Mouse (Mus musculus): ENCODE measurements around the gene Ugcg. TPM values are rescaled to one million over a fixed set of nuclear protein-coding genes. Genes with fewer than 3 reads are reported as not detected.

The Ugcg gene
- 203 TPM for polyA plus RNA-seq (2014; fragmentation: Illumina TruSeq; extraction: RNeasy Lipid Tissue Mini Kit (QIAGEN cat#74804); ENCODE audit: low replicate concordance)

GRCm38 (mm10) chr4:59188802-59189545 lies at the start of gene Ugcg:
Gene Ugcg (plus strand): TSS chr4:59189257.

Other genes starting within 250 kb of the Ugcg start
- 0.19 TPM for gene Zkscan16, start 245.6 kb upstream of the Ugcg start, polyA plus RNA-seq (2014; fragmentation: Illumina TruSeq; extraction: RNeasy Lipid Tissue Mini Kit (QIAGEN cat#74804); ENCODE audit: low replicate concordance)
- 83.5 TPM for gene Ptgr1, start 202.1 kb upstream of the Ugcg start, polyA plus RNA-seq (2014; fragmentation: Illumina TruSeq; extraction: RNeasy Lipid Tissue Mini Kit (QIAGEN cat#74804); ENCODE audit: low replicate concordance)
- gene Dnajc25, start 194.2 kb upstream of the Ugcg start, polyA plus RNA-seq (2014; fragmentation: Illumina TruSeq; extraction: RNeasy Lipid Tissue Mini Kit (QIAGEN cat#74804); ENCODE audit: low replicate concordance), result 34.1 TPM
- not detected for gene Gm20503, start 186.0 kb upstream of the Ugcg start, polyA plus RNA-seq (2014; fragmentation: Illumina TruSeq; extraction: RNeasy Lipid Tissue Mini Kit (QIAGEN cat#74804); ENCODE audit: low replicate concordance)
- gene Gng10, start 154.2 kb upstream of the Ugcg start, polyA plus RNA-seq (2014; fragmentation: Illumina TruSeq; extraction: RNeasy Lipid Tissue Mini Kit (QIAGEN cat#74804); ENCODE audit: low replicate concordance), result 66.8 TPM
- not detected for gene AI481877, start 50.3 kb upstream of the Ugcg start, polyA plus RNA-seq (2014; fragmentation: Illumina TruSeq; extraction: RNeasy Lipid Tissue Mini Kit (QIAGEN cat#74804); ENCODE audit: low replicate concordance)
- gene Susd1, start 249.4 kb downstream of the Ugcg start, polyA plus RNA-seq (2014; fragmentation: Illumina TruSeq; extraction: RNeasy Lipid Tissue Mini Kit (QIAGEN cat#74804); ENCODE audit: low replicate concordance), result 11.7 TPM